Mouse (Mus musculus) embryonic facial prominence, embryonic 14.5 days (tissue): Measurements from ENCODE around the gene Hs1bp3. TPM values are rescaled to one million over a fixed set of nuclear protein-coding genes. Genes with fewer than 3 reads are reported as not detected.
A peak's percentile ranks its signal among the peaks of the same experiment; 100 is the strongest.

Source experiments
- ATAC-seq: fragments of 200-750 bp; cut with Nextera tagmentation; 2 replicates; pipeline ENCODE4 v1.8.0; 2017; ENCODE audit warnings: low read depth, moderate number of reproducible peaks, moderate TSS enrichment
- DNase-seq: peaks from one replicate; pipeline ENCODE4 v3.0.0-alpha.2; 2015; ENCODE audit warnings: low spot score
- H3K27ac ChIP-seq: fragments of 300-500 bp; sonication (generic); replicated peaks from 2 replicates; pipeline ENCODE4 v1.5.1; 2014; ENCODE audit warnings: low read depth, mild to moderate bottlenecking, low read length, moderate library complexity
- H3K27me3 ChIP-seq: fragments of 300-500 bp; sonication (generic); replicated peaks from 2 replicates; pipeline ENCODE4 v1.6.1; 2014; ENCODE audit warnings: low read length; ENCODE audit not compliant: control insufficient read depth, insufficient read depth
- H3K36me3 ChIP-seq: fragments of 300-500 bp; sonication (generic); 2 replicates; pipeline ENCODE4 v1.6.1; 2014; ENCODE audit warnings: low read length, mixed read lengths; ENCODE audit not compliant: control insufficient read depth, insufficient read depth
- H3K4me1 ChIP-seq: fragments of 300-500 bp; sonication (generic); 2 replicates; pipeline ENCODE4 v1.6.1; 2014; ENCODE audit warnings: antibody characterized with exemption, low read length; ENCODE audit not compliant: control insufficient read depth, insufficient read depth
- H3K4me2 ChIP-seq: fragments of 300-500 bp; sonication (generic); 2 replicates; pipeline ENCODE4 v1.6.1; 2014; ENCODE audit warnings: low read depth, mild to moderate bottlenecking, low read length, moderate library complexity, mixed read lengths
- H3K4me3 ChIP-seq: fragments of 300-500 bp; sonication (generic); 2 replicates; pipeline ENCODE4 v1.5.1; 2014; ENCODE audit warnings: low read depth, mild to moderate bottlenecking, low read length
- H3K9ac ChIP-seq: fragments of 300-500 bp; sonication (generic); 2 replicates; pipeline ENCODE4 v1.6.1; 2014; ENCODE audit warnings: low read depth, mild to moderate bottlenecking, low read length, moderate library complexity, mixed read lengths
- H3K9me3 ChIP-seq: fragments of 300-500 bp; sonication (generic); 2 replicates; pipeline ENCODE4 v1.6.1; 2016; ENCODE audit warnings: low read length; ENCODE audit not compliant: control insufficient read depth
- WGBS: fragments of 180-500 bp; shearing (Covaris S2); extraction: QIAGEN DNeasy Blood & Tissue Kit; methylation state at CpG from one replicate; pipeline ENCODE4 v1.1.7; 2014; 5-methylcytosine and 5-hydroxymethylcytosine counted together
- polyA plus RNA-seq: library from polyadenylated mRNA; unstranded; fragments of >200 nt; fragmentation: Nextera tagmentation; extraction: Ambion mirVana; gene quantifications from 2 replicates; pipeline ENCODE4 v1.2.1, GENCODE M21; 2014

Gene Hs1bp3
- polyA plus RNA-seq, 1 experiment from 2014 or later, result 10.4 TPM

DNA sequence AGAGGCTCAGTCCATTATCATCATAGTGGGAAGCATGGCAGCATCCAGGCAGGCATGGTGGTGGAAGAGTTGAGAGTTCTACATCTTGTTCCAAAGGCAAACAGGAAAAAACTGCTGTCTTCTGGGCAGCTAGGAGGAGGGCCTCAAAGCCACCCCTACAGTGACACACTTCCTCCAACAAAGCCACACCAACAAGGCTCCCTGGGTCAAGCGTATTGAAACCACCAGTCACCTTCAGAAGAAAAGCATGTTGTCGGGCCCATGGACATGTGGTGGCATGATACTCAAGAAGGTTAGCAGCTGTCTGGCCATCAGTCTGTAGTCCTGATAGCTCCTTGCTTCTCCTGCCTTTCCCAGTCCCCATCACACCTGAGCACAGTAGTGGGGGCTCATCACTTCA, 22.3 kb downstream of the Hs1bp3 start:
- H3K4me1 ChIP-seq, result no peaks in the 10 kb centered on the region
- H3K27ac ChIP-seq, result no peak overlapping the region
- H3K36me3 ChIP-seq, result peaks cover 40% of the 10 kb centered on the region
- no peak overlapping the region for H3K4me2 ChIP-seq
- WGBS, result 98% methylated on average over 2 of the region's 2 CpGs
- H3K27me3 ChIP-seq, result no peaks in the 10 kb centered on the region
- no peak for DNase-seq
- H3K4me3 ChIP-seq, result no peak overlapping the region
- no peak overlapping the region for H3K9ac ChIP-seq
- no peaks in the 10 kb centered on the region for H3K9me3 ChIP-seq
- no peak for ATAC-seq

GRCm38 (mm10) chr12:8336601-8337285, 23.5 kb downstream of the Hs1bp3 start:
- Histone ChIP-seq H3K27ac (no peak overlapping the region), H3K27me3 (no peaks in the 10 kb centered on the region), H3K4me1 (no peaks in the 10 kb centered on the region), H3K4me3 (no peak overlapping the region), H3K9me3 (no peaks in the 10 kb centered on the region), H3K4me2 (no peak overlapping the region), H3K9ac (no peak overlapping the region), H3K36me3 (peaks cover 39% of the 10 kb centered on the region)
- no peak for DNase-seq
- WGBS, result 83% methylated on average over 10 of the region's 10 CpGs
- peak; percentile 34; the same call in 1 of the 2 replicates for ATAC-seq

GRCm38 (mm10) chr12:8337286-8338060, 24.2 kb downstream of the Hs1bp3 start:
- H3K27me3 ChIP-seq, result no peaks in the 10 kb centered on the region
- H3K4me2 ChIP-seq, result no peak overlapping the region
- H3K36me3 ChIP-seq, result peaks cover 46% of the 10 kb centered on the region
- no peaks in the 10 kb centered on the region for H3K4me1 ChIP-seq
- no peak overlapping the region for H3K4me3 ChIP-seq
- no peak for DNase-seq
- ATAC-seq, result no peak
- H3K9ac ChIP-seq, result no peak overlapping the region
- no peaks in the 10 kb centered on the region for H3K9me3 ChIP-seq
- no peak overlapping the region for H3K27ac ChIP-seq
- 77% methylated on average over 11 of the region's 12 CpGs for WGBS

- peaks cover 49% of the 10 kb centered on the region for H3K36me3 ChIP-seq
- ATAC-seq, result peak; percentile 49; the same call in 1 of the 2 replicates
- DNase-seq, result no peak
- H3K27me3 ChIP-seq, result no peaks in the 10 kb centered on the region
- H3K4me1 ChIP-seq, result no peaks in the 10 kb centered on the region
- H3K9ac ChIP-seq, result no peak overlapping the region
- no peak overlapping the region for H3K27ac ChIP-seq
- no peak overlapping the region for H3K4me2 ChIP-seq
- H3K9me3 ChIP-seq, result no peaks in the 10 kb centered on the region
- no peak overlapping the region for H3K4me3 ChIP-seq
- WGBS, result 52% methylated on average over 4 of the region's 4 CpGs
Measured at GRCm38 (mm10) chr12:8338491-8338890, 25.3 kb downstream of the Hs1bp3 start.

DNA sequence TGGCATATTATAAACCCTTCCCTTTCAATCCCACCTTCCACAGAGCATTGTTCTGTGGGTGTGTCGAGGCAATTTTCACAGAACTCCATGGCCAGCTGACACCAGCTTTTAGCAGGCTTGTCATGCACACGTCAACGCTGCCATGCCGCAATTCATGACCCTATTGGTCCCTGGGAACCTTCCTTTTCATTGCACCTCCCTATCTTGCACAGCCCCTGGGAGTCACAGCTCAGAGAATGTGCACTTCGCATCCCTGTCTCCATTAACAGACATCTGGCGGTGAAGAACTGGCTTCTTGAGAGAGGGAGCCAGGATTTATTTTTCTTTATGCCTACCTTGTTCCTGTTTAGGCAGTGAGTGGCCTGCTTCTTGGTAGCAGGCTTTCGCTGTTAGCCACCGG, 25.7 kb downstream of the Hs1bp3 start:
- H3K4me1 ChIP-seq, result no peaks in the 10 kb centered on the region
- no peak overlapping the region for H3K4me3 ChIP-seq
- H3K9ac ChIP-seq, result no peak overlapping the region
- H3K9me3 ChIP-seq, result no peaks in the 10 kb centered on the region
- no peaks in the 10 kb centered on the region for H3K27me3 ChIP-seq
- H3K36me3 ChIP-seq, result peaks cover 49% of the 10 kb centered on the region
- no peak overlapping the region for H3K27ac ChIP-seq
- H3K4me2 ChIP-seq, result no peak overlapping the region
- DNase-seq (no peak), ATAC-seq (no peak)
- WGBS, result 67% methylated on average over 8 of the region's 8 CpGs

- no peak for DNase-seq
- H3K36me3 ChIP-seq, result peaks cover 49% of the 10 kb centered on the region
- 37% methylated on average over 12 of the region's 13 CpGs for WGBS
- H3K27ac ChIP-seq, result no peak overlapping the region
- H3K9ac ChIP-seq, result no peak overlapping the region
- H3K4me2 ChIP-seq, result no peak overlapping the region
- no peak overlapping the region for H3K4me3 ChIP-seq
- no peaks in the 10 kb centered on the region for H3K4me1 ChIP-seq
- no peak for ATAC-seq
- H3K9me3 ChIP-seq, result no peaks in the 10 kb centered on the region
- H3K27me3 ChIP-seq, result no peaks in the 10 kb centered on the region
Measured at GRCm38 (mm10) chr12:8339591-8340319, 26.5 kb downstream of the Hs1bp3 start.

- ATAC-seq, result no peak
- WGBS, result 93% methylated on average over 6 of the region's 6 CpGs
Measured at GRCm38 (mm10) chr12:8341008-8341407, 27.8 kb downstream of the Hs1bp3 start.

DNA sequence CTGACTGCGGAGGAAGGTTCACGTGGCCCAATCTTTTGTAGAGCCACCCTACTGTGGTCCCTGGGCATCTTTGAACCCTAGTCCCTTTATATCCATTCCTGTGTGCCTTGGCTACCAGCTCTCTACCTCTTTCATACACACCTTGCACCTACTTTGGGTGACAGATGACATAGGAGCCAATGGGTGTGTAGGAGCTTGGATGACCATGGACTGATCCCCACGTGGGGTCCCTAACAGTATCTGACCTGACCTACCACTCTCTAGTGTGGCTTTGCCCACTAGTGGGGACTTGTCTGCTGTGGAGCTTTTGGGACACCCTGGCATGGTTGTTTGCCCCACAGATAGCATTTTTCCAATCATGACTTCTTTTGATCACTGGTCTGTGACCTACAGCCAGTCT, 30.1 kb downstream of the Hs1bp3 start:
- Histone ChIP-seq H3K4me1 (no peaks in the 10 kb centered on the region), H3K9me3 (no peaks in the 10 kb centered on the region), H3K36me3 (peaks cover 28% of the 10 kb centered on the region), H3K9ac (no peak overlapping the region), H3K27me3 (no peaks in the 10 kb centered on the region), H3K27ac (no peak overlapping the region), H3K4me2 (no peak overlapping the region), H3K4me3 (no peak overlapping the region)
- DNase-seq, result no peak
- 83% methylated on average over 3 of the region's 3 CpGs for WGBS
- no peak for ATAC-seq

More at GRCm38 (mm10) chr12:8341008-8341407, 27.8 kb downstream of the Hs1bp3 start:
- no peaks in the 10 kb centered on the region for H3K9me3 ChIP-seq
- H3K36me3 ChIP-seq, result peaks cover 43% of the 10 kb centered on the region
- no peaks in the 10 kb centered on the region for H3K4me1 ChIP-seq
- no peak overlapping the region for H3K4me2 ChIP-seq
- no peaks in the 10 kb centered on the region for H3K27me3 ChIP-seq
- H3K27ac ChIP-seq, result no peak overlapping the region
- no peak for DNase-seq
- H3K4me3 ChIP-seq, result no peak overlapping the region
- H3K9ac ChIP-seq, result no peak overlapping the region
